Mouse (Mus musculus) megakaryocyte, embryonic 14.5 days (primary cell): ENCODE results near the gene Pccb.

ENCODE experiments used
- FLI1 ChIP-seq: IDR thresholded peaks from 2 replicates; pipeline ENCODE4 v1.6.1; 2012; ENCODE audit warnings: low read length, inconsistent platforms, mixed read lengths
- GATA1 ChIP-seq: IDR thresholded peaks from 3 replicates; pipeline ENCODE4 v1.6.1; 2012; ENCODE audit warnings: mixed read lengths, low read length, inconsistent platforms, borderline replicate concordance

DNA sequence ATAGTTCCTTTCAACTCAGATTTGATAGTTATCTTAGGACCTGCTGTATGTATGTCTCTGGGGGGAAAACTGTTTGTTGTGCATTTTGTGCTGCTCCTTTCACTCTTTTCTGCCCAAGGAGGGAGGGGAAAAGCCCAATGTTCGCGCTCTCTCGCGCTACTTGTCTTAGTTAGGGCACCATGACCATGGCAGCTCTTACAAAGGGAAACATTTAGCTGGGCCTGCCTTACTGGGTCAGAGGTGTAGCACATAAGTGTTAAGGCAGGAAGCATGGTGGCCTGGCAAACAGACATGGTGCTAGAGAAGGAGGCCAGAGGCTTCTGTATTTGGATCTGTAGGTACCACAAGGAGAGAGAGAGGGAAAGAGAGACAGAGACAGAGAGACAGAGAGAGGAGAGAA, 43.9 kb upstream of the Pccb start:
- TF ChIP-seq GATA1 (no peak), FLI1 (no peak)
